Mouse (Mus musculus): ENCODE measurements around the gene Asphd1.
A peak's percentile ranks its signal among the peaks of the same experiment; 100 is the strongest.

The Asphd1 gene

GRCm38 (mm10) chr7:126897390-126898101 lies 51.8 kb downstream of the Asphd1 start:
- DNase-seq (ENCODE audit: extremely low spot score, low spot score): peak; percentile 21

GRCm38 (mm10) chr7:126896912-126897311 lies 52.5 kb downstream of the Asphd1 start:
- DNase-seq (ENCODE audit: extremely low spot score, low spot score): no peak

All from neural tube, embryonic 10.5 days (tissue).